Mouse (Mus musculus) mesoderm, embryonic 11.5 days (tissue): ENCODE measurements around the gene Minos1.
A peak's percentile ranks its signal among the peaks of the same experiment; 100 is the strongest.

Experiments
- DNase-seq: peaks from one replicate; pipeline ENCODE4 v3.0.0-alpha.2; 2012; ENCODE audit warnings: low read depth, low spot score

Gene Minos1

GRCm38 (mm10) chr4:139064831-139065230 is 66.1 kb downstream of the Minos1 start:
- no peak for DNase-seq

GRCm38 (mm10) chr4:139059569-139059968 is 71.3 kb downstream of the Minos1 start:
- peak; percentile 76 for DNase-seq

GRCm38 (mm10) chr4:139058029-139058428 is 72.9 kb downstream of the Minos1 start:
- DNase-seq = no peak

- no peak for DNase-seq
Observed at GRCm38 (mm10) chr4:139057291-139057690, 73.6 kb downstream of the Minos1 start.

GRCm38 (mm10) chr4:139055744-139056143 is 75.2 kb downstream of the Minos1 start:
- no peak for DNase-seq

GRCm38 (mm10) chr4:139055336-139055735 is 75.6 kb downstream of the Minos1 start:
- DNase-seq = no peak

GRCm38 (mm10) chr4:139054300-139054923 is 76.5 kb downstream of the Minos1 start:
- no peak for DNase-seq

GRCm38 (mm10) chr4:139053391-139053790 is 77.5 kb downstream of the Minos1 start:
- DNase-seq = no peak

GRCm38 (mm10) chr4:139052796-139053195 is 78.1 kb downstream of the Minos1 start:
- DNase-seq = no peak
